Mouse (Mus musculus): ENCODE measurements around the gene Phgdh. TPM values are rescaled to one million over a fixed set of nuclear protein-coding genes. Genes with fewer than 3 reads are reported as not detected.

Phgdh gene
- total RNA-seq, 4 experiments from 2014 or later, result 0.75 to 4.7 (median 1.4) TPM

- DNase-seq (ENCODE audit: low spot score in 2 of 2), result no peak
Observed at GRCm38 (mm10) chr3:98348106-98348505, 8.3 kb upstream of the Phgdh start.

DNA sequence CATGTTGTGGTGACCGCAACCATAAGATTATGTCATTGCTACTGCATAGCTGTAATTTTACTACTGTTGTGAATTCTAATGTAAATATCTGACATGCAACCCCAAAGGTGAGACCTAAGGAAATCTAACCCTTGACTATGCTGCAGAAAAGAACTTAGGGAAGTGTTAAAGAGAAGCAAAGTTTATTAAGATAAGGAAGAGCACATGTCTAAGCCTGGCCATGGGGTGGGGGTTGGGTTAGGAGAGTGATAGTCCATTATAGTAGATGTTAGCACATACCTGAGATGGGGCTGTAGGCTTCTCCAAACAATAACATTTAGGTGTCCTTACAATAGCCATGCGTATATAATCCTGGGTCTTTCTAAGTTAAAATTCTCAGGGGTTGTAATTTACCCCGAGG lies 3.4 kb upstream of the Phgdh start:
- no peak for DNase-seq (ENCODE audit: low spot score in 2 of 2)

DNA sequence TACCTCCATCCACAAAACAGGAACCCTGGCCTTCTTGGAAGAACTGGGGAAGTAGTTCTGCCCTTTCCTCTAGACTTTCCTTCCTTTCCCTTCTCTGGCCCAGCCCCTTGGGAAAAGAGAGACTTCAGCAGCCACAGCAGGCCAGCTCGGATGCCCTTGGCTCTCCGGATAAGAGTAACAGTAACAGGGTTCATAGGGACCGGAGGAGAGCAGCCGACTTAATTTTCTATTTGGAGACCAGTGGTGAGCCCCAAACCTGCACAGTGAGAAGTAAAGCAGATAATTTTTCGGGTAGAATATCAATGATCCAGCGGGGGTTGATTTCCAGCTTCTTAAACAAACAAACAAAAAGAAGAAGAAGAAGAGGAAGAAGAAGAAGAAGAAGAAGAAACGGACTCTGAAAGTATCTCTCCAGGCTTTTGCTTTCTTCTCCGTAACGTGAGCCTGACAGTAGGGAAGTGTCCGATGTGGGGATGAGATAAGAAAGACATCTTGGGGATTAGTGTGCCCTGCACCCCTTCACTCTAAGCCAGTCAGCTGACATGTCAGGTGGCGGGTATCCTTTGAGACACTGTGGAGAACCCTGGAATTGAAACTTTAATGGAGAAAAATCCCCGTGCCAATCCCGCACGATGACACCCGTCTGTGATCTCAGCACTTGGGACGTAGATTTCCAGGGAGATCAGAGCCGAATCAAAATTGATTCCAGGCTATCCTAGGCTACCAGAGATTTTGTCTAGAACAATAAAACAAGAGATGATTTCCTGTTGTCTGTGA lies 1.2 kb upstream of the Phgdh start:
- DNase-seq (ENCODE audit: low spot score in 2 of 2), result no peak

GRCm38 (mm10) chr3:98339097-98339705 lies 589 bp downstream of the Phgdh start:
- DNase-seq (ENCODE audit: low spot score in 2 of 2), result peak; percentile 13 to 14

DNA sequence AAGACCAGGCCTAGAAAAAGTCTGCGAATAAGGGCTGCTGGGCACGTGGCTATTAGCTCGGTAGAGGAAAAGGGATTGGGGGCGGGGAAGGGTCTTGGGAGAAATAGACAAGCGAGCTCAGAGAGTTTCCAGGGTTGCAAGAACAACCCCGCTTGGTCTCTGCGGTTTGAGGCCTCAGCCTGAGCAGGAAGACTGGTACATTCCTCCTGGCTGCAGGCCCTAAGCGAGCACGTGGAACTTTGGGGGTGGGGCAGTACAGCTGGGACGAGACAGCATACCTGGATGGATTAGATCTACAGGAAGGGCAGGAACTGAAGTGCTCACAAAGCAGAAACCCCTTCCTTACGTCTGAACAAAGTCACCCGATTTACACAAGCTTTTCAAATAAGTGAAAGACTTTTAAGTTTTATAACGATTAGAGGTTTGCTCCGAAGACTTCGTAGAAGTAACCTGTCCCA lies 1.2 kb downstream of the Phgdh start:
- peak in 1 of 2 experiments; percentile 8 for DNase-seq (ENCODE audit: low spot score in 2 of 2)

DNA sequence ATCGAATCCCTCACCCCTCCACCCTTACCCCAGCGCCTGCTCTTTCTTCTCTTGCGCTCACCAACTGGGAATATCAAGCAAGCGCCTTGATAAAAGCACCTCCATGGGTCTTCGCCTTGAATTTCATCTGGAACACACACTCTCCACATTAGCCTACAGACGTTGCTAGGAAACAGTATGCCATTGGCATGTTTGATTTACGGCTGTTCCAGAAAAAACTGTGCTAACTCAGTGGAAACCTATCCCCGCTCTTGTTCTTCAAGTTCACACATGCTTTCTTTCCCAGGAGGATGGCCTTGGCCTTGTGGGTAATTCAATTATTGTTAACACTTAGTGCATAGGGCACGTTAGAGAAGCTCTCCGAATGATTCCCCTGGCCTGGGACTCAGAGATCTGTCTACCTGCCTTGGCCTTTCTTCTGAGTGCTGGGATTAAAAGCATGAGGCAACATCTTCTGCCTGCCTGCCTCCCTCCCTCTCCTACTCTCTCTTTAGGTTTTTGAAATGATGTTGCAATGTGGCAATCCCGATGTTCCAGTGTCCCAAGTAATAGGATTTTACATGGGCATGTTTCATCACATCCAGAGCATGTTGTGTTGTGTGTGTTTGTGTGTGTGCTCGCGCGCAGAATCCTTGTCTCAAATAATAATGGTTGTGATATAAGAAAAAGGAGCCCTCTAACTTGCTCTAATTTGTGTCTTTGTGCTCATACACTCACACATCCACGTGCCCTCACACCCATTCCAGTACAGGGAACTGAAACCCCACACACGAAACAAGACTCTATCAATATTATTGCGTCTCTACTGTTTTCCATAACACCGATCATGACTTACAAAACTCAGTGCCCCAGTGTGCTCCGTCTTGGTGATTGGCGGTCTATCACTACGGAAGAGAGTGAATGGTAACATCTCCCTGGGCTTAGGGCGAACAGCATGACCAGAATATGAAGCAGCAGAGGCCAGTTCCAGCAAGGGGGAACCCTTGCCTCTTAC lies 2.8 kb downstream of the Phgdh start:
- DNase-seq (ENCODE audit: low spot score in 2 of 2), result no peak

- DNase-seq (ENCODE audit: low spot score in 2 of 2), result no peak
Observed at GRCm38 (mm10) chr3:98335886-98336285, 3.9 kb downstream of the Phgdh start.

GRCm38 (mm10) chr3:98335331-98335730 lies 4.5 kb downstream of the Phgdh start:
- no peak for DNase-seq (ENCODE audit: low spot score in 2 of 2)

- no peak for DNase-seq (ENCODE audit: low spot score in 2 of 2)
Observed at GRCm38 (mm10) chr3:98334010-98334409, 5.8 kb downstream of the Phgdh start.

GRCm38 (mm10) chr3:98324235-98324634 lies 15.6 kb downstream of the Phgdh start:
- no peak for DNase-seq (ENCODE audit: low spot score in 2 of 2)

GRCm38 (mm10) chr3:98322209-98322608 lies 17.6 kb downstream of the Phgdh start:
- no peak for DNase-seq (ENCODE audit: low spot score in 2 of 2)

GRCm38 (mm10) chr3:98319190-98319589 lies 20.6 kb downstream of the Phgdh start:
- DNase-seq (ENCODE audit: low spot score in 2 of 2), result no peak

GRCm38 (mm10) chr3:98317143-98317542 lies 22.6 kb downstream of the Phgdh start:
- DNase-seq (ENCODE audit: low spot score in 2 of 2), result no peak

DNA sequence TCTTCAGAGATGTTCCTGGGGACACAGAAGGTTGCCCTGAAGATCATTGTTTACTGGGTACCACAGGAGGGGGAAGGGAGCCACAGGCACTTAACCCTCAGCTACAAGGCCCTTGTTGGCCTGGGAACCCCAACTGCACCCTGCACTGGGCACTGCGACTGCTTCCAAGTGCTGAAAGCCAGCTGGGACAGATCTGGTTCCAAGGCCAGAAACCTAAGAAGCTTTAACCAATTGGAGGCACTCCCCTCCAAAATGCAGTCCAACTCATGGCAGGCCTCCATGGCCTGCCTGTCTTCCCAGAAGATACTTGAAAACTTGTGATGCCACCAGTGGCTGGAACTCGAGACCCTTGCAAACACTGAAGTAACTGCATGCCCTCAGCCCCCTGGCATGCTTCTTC lies 24.6 kb downstream of the Phgdh start:
- DNase-seq (ENCODE audit: low spot score in 2 of 2), result peak in 1 of 2 experiments; percentile 21

- DNase-seq (ENCODE audit: low spot score in 2 of 2), result no peak
Observed at GRCm38 (mm10) chr3:98313294-98314155, 26.3 kb downstream of the Phgdh start.

GRCm38 (mm10) chr3:98312867-98313266 lies 26.9 kb downstream of the Phgdh start:
- DNase-seq (ENCODE audit: low spot score in 2 of 2), result peak in 1 of 2 experiments; percentile 7

DNA sequence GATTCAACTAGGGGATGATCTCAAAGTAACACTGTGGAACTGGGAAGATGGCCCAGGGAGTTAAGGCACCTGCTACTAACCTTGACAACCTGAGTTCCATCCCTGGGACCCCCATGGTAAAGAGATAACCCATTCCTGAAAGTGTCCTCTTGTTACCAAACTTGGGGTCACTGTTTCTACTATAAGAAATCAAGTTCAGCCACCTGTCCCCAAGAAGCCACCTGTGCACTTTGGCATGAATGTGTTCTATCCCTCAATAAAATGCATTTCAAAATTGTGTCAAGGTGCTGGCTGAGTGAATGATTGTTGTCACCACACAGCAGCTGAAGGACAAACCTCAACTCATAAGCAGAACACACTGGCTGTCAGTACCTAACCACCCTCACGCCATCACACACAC lies 29.3 kb downstream of the Phgdh start:
- DNase-seq (ENCODE audit: low spot score in 2 of 2), result no peak

DNA sequence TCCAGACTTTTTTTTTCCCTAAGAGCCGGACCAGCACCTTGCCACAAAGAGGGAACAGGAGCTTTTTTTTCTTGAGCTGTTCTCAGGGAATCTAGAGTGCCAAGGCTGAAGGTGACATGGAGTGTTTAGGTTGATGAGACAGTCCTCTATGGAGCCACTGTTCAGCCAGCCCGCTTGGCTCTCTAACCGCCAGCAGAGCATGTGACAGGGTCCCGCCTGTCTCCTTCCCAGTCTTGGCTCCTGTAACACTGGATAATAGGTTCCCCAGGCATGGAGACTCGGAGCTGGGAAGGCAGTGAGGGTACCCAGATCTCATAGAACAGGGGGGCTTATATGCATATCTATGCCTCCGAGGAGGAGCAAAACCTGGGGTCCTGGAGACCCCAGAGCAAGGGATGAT lies 31.2 kb downstream of the Phgdh start:
- no peak for DNase-seq (ENCODE audit: low spot score in 2 of 2)

DNA sequence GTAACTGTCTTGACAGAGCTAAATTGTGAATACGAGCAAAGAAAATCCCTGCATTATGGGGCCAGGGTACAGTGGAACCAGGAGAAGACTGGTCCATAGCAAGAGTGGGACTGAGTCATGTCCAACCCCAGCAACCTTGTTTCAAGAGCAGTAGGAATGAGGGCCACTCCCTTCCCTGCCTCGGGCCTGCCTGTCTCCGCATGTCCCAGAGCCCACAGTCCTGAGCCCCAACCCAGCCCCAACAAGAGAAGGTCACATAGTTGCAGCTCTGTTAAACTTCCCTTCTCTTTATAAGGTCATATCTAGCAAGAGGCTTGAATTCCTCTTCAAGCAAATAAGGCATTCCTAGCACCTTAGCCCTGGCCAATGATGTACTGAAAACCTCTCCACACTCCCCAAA lies 38.0 kb downstream of the Phgdh start:
- no peak for DNase-seq (ENCODE audit: low spot score in 2 of 2)

DNA sequence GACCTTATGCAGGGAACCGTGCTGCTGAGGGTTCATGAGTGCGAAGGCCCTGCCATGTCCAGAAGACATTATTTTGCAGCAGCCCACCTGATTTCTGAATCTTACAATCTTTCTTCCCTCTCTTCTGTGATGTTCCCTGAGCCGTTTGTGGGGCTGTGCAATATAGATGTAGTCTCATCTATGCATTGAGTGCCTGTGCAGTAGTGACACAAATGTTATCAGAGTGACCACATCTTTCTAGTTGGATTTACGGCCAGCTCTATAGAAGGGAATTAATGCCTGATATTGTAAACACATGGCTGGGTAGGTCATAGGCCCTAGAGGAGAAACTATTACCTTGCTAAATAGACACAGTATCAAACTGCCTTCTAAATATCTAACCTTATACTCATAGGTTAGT lies 39.5 kb downstream of the Phgdh start:
- DNase-seq (ENCODE audit: low spot score in 2 of 2), result no peak

All from gastrocnemius, adult 8-10 months (tissue).